Mouse (Mus musculus): ENCODE results near the gene Fam120a.

The Fam120a gene

GRCm38 (mm10) chr13:48852859-48853258 is 115.0 kb downstream of the Fam120a start:
- DNase-seq (ENCODE audit: low spot score) = no peak

GRCm38 (mm10) chr13:48851719-48852118 is 116.1 kb downstream of the Fam120a start:
- no peak for DNase-seq (ENCODE audit: low spot score)

GRCm38 (mm10) chr13:48850771-48851170 is 117.0 kb downstream of the Fam120a start:
- DNase-seq (ENCODE audit: low spot score) = no peak

GRCm38 (mm10) chr13:48850326-48850725 is 117.5 kb downstream of the Fam120a start:
- DNase-seq (ENCODE audit: low spot score) = no peak

- no peak for DNase-seq (ENCODE audit: low spot score)
Observed at GRCm38 (mm10) chr13:48849155-48849554, 118.7 kb downstream of the Fam120a start.

- DNase-seq (ENCODE audit: low spot score) = no peak
Observed at GRCm38 (mm10) chr13:48845308-48845707, 122.5 kb downstream of the Fam120a start.

GRCm38 (mm10) chr13:48843530-48843929 is 124.3 kb downstream of the Fam120a start:
- no peak for DNase-seq (ENCODE audit: low spot score)

- no peak for DNase-seq (ENCODE audit: low spot score)
Observed at GRCm38 (mm10) chr13:48841905-48842592, 125.8 kb downstream of the Fam120a start.

- DNase-seq (ENCODE audit: low spot score) = no peak
Observed at GRCm38 (mm10) chr13:48838284-48838683, 129.5 kb downstream of the Fam120a start.

- no peak for DNase-seq (ENCODE audit: low spot score)
Observed at GRCm38 (mm10) chr13:48837537-48837936, 130.3 kb downstream of the Fam120a start.

- no peak for DNase-seq (ENCODE audit: low spot score)
Observed at GRCm38 (mm10) chr13:48830528-48831250, 137.1 kb downstream of the Fam120a start.

GRCm38 (mm10) chr13:48829780-48830179 is 138.0 kb downstream of the Fam120a start:
- no peak for DNase-seq (ENCODE audit: low spot score)

Measured in testis, postnatal 14 days (tissue).